Mouse (Mus musculus): Measurements from ENCODE around the gene Wdr59.
"Not testable (repeated sequence)": the region's sequence is repeated elsewhere in the genome, so short reads cannot be mapped to it uniquely, and the experiment has no call there.

The Wdr59 gene

DNA sequence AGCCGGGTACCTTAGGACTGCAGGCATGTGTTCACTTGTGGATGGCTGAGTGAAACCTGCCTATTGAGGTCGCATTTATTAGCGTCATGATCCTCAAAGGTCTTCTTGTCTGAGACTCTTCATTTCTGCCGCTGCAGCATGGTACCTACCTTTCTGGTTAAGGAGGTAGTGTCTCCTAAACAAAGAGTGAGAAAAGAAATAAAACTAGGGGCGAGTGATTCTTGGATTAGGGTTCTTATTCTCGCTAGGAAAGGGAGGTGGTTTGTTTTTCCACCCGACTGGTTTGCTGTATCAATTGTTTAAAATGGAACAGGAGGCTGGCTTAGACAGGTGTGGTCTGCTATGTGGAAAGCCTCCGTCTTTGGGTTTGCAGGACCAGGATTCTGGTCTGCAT, 15.9 kb upstream of the Wdr59 start:
- no peak for DNase-seq (ENCODE audit: low spot score in 2 of 2)

DNA sequence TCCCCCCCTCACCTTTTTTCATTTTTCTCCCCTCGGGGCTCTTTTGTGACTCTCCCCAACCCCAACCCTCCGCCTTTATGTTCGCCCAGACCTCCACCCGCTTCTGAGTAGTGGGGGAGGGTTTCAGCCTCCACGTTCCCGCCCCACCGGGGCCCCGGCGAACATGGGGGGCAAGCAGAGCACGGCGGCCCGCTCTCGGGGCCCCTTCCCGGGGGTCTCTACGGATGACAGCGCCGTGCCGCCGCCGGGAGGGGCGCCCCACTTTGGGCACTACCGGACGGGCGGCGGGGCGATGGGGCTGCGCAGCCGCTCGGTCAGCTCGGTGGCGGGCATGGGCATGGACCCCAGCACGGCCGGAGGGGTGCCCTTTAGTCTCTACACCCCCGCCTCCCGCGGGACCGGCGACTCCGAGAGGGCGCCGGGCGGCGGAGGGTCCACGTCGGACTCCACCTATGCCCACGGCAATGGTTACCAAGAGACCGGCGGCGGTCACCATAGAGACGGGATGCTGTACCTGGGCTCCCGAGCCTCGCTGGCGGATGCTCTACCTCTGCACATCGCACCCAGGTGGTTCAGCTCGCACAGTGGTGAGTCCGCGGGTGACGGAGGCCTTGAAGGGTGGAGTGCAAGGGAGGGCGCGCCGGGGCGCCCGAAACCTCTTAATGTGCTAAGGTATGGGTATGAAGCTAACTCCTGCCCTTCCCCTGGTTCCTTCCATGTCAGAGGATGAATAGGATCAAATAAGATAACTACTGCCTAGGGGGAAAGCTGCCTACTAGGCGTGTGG, 15.3 kb upstream of the Wdr59 start:
- peak; percentile 40 to 44 for DNase-seq (ENCODE audit: low spot score in 2 of 2)

DNA sequence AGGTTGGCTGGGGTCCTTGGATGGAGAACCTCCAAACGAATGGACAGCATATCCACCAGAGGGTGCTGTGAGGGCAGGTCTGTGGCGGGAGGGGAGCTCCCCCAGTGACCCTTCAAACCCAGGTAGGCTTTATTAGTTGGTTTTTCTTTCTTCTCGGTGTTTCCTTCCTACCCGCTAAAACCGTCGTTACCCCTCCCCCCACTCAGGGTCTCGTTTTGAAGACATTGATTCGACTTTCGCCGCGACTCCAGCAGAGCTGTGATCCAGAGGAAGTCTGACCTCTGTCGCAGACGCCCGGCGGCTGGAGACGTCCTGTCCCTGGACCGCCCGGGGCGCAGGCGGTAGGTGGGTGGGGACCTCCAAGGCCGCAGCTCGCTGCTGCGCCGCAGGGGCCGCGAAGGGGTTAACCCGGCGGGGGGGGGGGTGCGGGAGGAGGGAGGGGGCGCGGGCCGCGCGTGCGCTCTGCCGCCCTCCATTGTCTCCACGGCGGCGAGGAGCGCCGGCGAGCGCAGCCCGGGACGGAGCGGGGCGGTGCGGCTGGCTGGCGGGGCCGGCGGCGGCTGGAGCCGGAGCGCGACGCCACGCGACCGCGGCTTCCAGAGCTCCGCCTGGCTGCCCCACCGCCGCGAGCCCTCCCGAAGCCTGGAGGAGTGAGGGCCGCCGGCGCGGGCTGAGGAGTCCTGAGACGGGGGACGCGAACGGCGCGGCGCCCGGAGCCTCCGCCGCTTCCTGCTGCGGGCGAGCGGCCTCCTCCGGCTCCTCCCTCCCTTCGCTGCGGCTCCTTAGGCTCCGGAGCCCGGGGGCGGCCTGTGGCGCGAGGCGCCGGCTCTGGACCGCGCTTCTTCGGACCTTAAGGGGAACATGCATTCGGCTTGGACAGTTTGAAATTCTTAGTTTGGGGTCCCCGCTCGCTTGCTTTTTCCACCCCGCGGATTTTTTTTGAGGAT, 14.4 kb upstream of the Wdr59 start, which contains the start of gene Znrf1:
TSS of gene Znrf1 (plus strand) at position 67 of the 947 bp plus-strand sequence.
- peak; percentile 41 to 64 for DNase-seq (ENCODE audit: low spot score in 2 of 2)

DNA sequence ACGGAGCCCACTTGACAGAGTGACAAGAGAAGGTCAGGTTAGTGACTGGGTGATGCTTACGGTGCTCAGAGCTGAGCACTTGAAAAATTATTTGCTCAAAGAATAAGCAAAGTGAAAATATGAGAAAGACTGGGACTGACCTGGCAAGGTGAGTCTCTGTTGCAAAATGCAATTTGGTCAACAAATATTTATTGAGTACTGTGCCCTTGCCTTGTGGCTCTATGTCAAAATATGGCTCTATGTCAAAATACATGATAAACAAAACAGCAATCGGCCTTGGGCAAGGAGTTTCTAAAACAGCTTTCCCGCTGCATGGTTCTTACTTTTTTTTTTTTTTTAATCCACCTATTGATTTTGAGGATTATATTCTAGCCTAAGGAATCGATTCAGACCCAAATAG, 13.6 kb upstream of the Wdr59 start:
- no peak for DNase-seq (ENCODE audit: low spot score in 2 of 2)

DNA sequence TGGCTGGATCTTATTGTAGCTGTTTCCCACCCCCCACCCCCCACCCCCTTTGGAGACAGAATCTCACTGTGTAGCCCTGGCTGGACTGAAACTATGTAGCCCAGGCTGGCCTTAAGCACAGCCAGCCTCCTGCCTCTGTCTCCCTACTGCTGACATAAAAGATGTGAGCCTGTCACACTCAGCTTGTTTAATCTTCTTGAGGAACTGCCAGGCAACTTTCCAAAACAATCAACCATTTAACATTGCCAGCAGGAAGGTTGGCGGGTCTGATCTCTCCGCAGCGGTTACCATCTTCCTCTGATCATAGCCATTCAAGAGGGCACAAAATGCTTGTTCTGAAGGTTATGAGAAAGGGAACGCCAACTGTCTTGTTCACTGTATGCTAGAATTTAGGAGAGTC, 11.6 kb upstream of the Wdr59 start:
- DNase-seq (ENCODE audit: low spot score in 2 of 2): no peak

DNA sequence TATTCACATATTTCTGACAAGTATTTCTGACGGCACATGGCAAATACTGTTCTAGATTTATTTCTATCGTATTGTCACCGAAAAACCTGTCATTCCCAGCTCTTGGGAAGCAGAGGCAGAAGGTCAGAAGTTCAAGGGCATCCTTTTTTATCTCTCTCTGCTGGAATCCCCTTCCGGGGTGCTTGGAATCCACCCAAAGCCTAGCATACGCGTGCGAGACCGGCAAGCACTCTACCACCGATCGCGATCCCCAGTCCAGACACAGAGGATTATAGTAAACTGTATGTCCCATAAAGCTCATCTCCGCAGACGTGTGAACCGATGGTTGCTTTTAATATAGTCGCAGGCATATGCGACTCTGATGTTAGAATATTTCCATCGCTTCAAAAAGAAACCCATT, 9.7 kb upstream of the Wdr59 start:
- no peak for DNase-seq (ENCODE audit: low spot score in 2 of 2)

DNA sequence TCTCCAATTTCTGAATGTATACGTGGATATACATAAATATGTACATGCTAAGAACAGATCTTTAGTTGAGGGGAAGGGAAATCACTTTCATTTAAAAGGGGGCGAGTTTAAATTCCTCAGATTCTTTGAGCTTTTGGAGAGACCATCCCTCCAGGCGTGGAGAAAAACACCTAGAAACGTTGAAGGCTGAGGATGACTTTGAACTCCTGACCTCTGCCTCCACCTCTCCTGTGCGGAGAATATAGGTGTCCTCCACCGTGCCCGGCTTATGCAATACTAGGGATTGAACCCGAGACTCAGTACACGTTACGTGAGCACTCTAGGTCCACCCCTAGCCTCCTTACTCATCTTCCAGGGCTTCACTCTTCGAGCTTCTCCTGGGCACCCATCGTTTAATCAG, 9.3 kb upstream of the Wdr59 start:
- DNase-seq (ENCODE audit: low spot score in 2 of 2): no peak

DNA sequence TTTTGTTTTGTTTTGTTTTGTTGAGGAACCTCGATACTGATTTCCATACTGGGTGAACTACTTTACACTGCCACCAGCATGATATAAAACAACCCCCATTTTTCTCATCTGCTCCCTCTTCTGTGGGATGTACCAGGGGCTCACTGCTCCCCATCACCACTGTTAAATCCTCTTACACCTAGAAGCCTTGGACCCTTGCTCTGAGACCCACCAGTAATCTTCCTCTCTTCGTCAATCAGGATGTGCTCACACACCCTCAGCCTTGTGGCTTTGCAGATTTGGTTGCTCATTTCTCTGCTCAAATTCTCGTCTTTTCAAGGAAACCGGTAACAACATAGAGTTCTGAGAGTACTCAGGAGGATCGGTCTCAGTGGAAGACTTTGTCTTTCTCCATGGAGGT, 6.2 kb upstream of the Wdr59 start:
- DNase-seq (ENCODE audit: low spot score in 2 of 2): no peak

DNA sequence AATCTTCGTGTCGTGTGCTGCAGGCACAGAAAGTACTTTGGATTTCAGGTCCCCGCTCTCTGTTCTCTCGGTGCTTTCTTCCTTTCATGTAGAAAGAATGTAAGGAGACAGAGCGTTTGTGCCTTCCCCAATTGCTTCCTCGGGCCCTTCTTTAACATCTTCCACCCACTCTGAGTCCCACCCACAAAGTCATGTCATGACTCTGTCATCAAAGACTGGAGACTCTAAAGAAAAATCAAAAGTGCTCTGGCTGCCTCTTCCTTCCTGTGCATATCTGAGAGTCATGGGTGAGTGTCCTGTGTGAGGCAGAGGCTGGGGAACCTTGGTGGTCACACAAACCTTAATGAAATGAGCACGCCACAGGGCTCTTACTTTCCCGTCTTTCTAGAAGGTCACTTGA, 5.3 kb upstream of the Wdr59 start:
- DNase-seq (ENCODE audit: low spot score in 2 of 2): no peak

DNA sequence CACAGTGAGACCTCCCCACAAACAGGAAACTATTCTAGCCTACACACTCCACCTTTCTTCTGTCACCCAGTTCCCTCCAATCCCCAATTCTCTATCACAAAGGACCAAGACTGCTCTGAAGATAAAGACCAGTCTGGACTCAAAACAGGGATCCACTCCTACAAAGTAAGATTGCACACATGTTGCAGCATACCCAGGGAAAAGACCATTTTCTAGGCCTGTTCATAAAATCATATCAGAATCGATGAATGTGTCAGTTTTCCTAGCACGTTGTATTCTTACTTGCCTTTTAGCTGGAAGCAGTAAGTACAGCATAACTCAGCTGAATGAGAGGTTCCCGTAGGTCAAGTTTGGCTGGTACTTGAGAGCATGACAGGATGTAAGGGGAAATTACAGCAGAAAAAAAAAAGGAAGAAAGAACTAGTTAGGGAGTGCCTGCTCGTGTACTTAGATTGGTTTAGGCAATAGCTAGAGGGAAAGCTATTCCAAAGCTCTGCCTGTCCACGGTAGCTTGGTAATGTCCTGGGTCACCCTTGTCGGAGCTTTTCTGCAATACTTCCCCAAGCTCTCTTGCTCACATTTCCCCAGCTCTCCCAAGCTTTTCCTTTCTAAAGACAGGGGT, 4.6 kb upstream of the Wdr59 start:
- DNase-seq (ENCODE audit: low spot score in 2 of 2): no peak

DNA sequence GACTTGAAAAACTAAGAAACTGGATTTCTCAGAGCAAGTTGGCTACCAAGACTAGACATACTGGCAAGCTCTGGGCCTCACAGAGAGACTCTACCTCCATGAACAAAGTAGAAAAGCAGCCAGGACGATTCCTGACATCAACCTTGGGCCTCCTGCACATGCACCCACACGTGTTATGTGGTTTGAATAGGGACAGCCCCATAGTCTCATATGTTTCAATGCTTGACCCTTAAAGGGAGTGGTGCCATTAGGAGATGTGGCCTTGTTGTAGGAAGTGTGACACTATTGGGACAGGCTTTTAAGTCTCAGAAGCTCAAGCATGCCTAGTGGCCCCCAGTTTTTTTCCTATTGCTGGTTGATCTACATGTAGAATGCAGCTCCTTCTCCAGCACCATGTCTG, 4.4 kb downstream of the Wdr59 start:
- no peak for DNase-seq (ENCODE audit: low spot score in 2 of 2)

DNA sequence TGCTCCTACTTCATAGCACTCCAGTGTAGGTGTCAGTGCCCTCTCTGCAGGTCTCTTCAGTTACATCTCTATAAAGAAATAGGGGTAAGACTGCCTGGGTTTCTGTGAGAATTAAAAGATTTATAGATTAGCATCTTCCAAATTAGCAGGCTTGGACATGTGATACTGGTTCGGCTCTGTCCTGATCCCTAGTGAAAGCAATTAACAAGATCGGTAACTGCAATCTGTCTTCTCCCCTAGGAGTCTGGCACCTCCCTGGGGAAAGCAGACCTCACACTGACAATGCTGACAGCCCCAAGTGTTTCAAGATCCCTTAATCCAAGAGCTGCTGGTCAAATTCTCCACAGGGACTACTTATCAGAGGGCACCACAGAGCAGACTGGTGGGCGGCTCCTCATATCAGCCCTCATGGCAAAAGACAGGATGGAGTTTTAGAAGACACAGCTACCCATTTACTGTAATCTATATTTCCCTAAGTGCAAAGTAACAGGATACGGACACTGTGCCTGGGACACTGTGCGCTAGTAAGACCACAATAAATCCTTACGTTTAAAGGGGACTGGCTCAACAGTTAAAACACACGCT, 5.3 kb downstream of the Wdr59 start:
- DNase-seq (ENCODE audit: low spot score in 2 of 2): no peak

DNA sequence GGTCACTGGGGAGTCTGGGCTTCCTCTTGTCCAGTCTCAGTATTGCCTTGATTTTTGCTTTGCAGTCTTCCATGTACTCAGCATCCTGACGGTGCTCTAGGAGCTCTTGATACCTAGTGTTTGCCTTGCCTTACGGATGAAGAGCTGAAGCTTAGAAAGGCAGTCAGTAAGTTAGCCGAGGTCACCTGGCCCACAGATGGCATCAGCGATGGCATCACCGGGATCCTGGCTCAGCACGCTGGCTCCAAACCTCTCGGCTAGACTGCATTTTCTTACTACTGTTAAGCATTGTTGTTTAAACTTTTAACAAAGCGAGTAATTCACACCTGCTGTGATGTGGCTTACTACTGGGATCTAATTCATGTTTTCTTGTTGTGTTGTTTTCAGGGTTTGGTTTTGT, 8.4 kb downstream of the Wdr59 start:
- DNase-seq (ENCODE audit: low spot score in 2 of 2): no peak

DNA sequence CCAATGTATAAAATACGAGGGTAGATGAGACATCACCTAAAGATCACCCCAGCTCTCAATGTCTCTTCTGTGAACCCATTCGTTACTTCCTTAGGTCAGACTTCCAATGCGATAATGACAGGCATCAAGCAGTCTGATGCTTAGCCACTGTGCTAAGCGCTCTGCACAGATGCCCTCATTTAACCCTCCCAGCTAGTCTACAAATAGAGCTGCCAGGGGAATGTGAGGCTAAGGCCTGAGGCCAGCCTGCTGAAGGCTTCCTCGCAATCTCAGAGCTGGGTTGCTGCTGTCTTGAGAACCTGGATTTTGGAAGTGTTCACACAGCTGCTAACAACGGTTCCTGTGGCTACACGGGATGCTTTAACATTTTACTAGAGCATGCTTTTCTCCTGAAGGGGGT, 9.0 kb downstream of the Wdr59 start:
- DNase-seq (ENCODE audit: low spot score in 2 of 2): no peak

DNA sequence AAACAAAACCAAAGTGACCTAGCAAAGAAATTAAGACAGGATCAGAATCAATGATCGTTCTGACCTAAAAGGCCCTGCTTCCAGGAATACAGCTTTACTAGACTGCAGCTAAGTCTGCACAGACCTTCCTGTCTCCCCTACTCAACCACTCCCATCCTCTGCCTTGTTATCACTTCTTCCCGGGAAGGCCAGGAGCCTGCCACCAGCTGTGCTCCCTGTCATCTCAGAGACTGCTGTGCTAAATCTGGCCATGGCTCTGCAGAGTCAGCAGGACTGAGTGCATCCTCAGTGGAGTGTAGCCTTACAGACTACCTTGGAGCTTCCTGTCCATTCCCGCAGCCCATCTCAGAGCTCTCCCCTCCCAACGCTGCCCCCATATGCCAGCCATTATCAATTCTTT, 11.5 kb downstream of the Wdr59 start:
- DNase-seq (ENCODE audit: low spot score in 2 of 2): no peak

DNA sequence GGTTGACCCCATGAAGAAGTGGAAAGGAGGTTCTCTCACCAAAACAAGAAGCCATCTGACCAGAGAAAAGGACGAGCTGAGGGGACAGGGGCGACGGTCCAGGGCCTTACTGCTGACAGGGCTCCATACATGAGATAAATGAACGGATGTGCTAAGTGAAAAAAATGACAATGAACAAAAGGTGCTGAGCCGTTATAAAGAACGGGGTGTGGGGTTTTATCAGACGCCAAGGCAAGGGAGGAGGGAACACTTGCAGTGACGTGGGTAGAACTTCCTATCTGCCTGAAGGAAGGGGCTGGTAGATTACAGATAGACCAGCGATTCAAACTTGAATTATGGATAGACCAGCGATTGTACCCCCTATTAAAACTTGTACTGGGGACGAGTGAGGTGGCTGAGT, 12.6 kb downstream of the Wdr59 start:
- DNase-seq (ENCODE audit: low spot score in 2 of 2): no peak

DNA sequence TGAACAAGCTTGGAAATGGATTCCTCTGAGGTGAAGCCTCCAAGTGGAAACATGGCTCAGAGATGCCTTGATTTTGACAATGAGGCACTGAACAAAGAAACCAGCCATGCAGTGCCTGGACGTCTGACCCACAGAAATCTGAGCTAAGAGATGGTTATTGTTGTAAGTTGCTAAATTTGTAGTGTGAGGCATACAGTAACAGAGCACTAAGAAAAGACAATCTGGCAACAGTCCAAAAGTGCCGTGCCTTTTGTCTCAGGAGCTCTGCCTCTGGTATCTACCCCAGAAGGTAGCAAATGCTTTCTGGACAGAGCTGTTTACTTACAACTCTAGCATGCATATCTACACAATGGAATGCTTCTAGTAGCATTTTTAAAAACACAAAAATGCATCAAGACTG, 13.3 kb downstream of the Wdr59 start:
- DNase-seq (ENCODE audit: low spot score in 2 of 2): no peak

DNA sequence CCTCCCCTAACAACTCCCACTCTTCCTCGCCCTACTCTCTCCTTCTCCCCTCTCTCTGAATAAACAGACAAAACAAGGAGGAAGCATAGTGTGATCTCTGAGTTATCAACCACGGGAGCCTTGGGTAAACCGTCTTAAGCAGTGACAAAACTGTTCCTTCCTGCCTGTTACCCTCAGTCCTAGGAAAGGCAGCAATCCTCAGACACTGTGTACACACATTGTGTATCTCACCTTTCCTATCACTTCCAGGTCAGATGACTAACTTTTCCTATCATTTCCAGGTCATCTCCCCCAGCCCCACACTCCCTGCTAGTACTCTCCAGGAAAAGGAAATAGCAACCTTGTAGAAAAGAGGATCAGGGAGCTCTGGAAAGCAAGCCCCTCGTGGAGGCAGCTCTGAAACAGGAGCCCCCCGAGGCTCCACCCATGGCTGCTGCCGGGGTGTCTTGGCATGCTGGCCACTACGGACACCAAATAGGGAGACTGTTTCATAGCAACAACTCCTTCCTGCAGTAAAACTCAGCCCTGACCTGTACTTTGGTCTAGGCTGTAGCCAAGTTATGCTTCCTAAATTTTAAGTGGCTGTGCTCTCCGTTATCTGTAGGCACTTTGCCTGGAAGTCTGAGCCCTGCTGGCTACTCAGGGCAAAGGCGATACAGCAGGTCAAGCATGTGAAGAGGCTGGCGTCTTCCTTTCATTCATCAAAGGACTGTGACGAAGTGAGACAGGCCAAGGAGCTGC, 20.0 kb downstream of the Wdr59 start:
- DNase-seq (ENCODE audit: low spot score in 2 of 2): no peak

DNA sequence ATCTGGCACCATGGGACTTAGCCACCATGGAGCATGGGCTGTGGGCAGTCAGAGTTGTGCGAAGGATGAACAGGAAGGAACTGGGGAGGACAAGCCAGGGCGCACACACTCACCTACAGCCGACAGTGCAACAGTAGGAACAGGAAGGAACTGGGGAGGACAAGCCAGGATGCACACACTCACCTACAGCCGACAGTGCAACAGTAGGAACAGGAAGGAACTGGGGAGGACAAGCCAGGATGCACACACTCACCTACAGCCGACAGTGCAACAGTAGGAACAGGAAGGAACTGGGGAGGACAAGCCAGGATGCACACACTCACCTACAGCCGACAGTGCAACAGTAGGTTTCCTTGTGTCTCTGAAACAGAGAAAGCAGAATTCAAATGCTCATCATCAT, 23.6 kb downstream of the Wdr59 start:
- DNase-seq (ENCODE audit: low spot score in 2 of 2): not testable (repeated sequence)

DNA sequence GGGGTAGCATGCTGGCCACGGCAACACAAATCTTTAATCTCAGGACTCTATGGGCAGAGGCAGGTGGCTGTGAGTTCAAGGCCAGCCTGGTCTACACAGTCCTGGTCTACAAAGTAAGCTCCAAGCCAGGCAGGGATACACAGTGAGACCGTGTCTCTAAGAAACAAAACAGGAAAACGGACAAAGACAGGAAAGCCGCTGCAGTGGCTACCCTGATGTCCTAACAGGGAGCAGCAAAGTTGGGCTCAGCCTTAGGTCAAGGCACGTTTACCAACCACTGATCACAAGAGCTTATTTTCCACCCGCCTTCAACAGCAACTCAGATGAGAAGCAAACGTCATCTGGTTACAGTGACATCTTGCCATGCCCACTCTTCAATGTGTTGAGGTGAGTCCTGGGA, 25.6 kb downstream of the Wdr59 start:
- no peak for DNase-seq (ENCODE audit: low spot score in 2 of 2)

DNA sequence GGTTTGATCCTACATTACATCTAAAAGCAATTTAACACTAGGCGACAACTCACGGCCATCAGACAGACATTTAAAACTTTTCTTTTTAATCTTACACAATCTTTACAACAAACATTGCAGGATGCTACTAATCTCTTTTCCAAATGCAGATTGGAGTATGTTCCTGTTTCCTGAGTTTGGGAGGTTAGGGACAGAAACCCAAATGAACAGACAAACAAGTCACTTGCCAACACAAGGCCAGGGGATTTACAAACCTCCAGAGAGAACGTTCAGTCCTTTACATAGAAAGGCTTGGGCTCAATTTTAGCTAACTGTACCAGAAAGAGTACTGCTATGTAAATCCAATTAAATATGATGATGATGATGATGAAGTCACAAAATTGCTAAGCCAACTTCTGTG, 28.7 kb downstream of the Wdr59 start:
- DNase-seq (ENCODE audit: low spot score in 2 of 2): no peak
